Mouse (Mus musculus): ENCODE measurements around the gene Pdss2. TPM values are rescaled to one million over a fixed set of nuclear protein-coding genes. Genes with fewer than 3 reads are reported as not detected.
A peak's percentile ranks its signal among the peaks of the same experiment; 100 is the strongest.

The Pdss2 gene
- polyA plus RNA-seq, 1 experiment from 2014 or later: 12.3 TPM

DNA sequence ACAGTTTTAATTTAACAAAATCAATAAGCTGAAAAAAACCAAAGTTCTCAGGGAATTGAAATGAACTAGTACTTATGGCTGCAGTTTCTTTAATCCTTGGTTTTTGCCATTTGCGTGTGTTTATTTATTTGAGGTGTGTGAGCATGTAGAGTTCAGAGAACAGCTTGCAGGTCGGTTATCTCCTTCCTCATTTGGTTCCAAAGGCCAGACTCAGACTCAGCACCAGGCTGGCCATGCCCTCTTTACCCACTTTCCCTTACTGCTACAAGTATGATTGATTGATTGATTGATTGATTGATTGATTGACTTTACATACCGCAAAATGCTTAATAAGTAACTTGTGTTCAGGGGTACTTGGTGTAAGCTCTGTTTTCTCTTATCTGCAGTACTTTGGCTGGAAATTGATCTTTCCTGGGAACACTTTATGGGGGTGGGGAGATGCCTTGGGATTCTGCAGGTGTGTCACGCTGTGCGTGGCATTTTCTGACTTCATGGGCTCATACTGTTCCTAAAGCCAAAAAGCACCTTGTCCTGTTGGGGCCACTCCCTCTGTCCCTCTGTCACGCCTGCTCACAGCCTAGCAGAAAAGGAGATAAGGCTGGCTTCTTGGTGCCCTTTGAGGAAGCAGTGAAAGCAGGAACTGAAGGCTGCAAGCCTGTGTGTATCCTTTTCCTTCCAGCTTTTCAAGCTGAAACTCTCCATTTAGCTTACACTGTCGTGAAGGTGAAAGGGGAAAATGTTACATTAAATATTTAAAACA, 91.6 kb downstream of the Pdss2 start:
- Histone ChIP-seq H3K4me2 (no peak overlapping the region), H3K4me1 (replicated peaks) (peaks cover 12% of the 10 kb centered on the region), H3K4me3 (no peak overlapping the region), H3K27ac (ENCODE audit: poor library complexity, severe bottlenecking) (no peak overlapping the region), H3K9me3 (replicated peaks) (no peaks in the 10 kb centered on the region), H3K9ac (no peak overlapping the region), H3K27me3 (replicated peaks) (no peaks in the 10 kb centered on the region), H3K36me3 (no peaks in the 10 kb centered on the region)
- 0 out of 2 replicates have a peak, but pooled peaks have one; percentile 48 for ATAC-seq (ENCODE audit: insufficient number of reproducible peaks, low FRiP score)
- WGBS: 44% methylated on average over 7 of the region's 7 CpGs

DNA sequence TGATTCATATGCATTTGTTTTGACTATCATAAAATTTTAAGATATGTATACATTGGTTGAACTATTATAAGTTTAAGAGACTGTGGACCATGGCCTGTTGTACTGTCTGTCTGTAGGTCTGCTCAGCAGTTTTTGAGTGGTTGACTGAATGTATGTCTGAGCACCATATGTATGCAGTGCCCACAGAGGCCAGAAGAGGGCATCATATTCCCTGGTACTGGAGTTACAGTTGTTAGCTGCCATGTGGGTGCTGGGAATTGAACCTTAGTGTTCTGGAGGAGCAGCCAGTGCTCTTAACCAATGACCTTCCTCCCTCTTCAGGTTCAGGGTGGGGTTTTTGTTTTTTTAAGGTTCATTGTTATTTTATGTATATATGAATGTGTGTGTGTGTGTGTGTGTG, 93.9 kb downstream of the Pdss2 start:
- Histone ChIP-seq H3K4me1 (replicated peaks) (peaks cover 12% of the 10 kb centered on the region), H3K4me2 (no peak overlapping the region), H3K27me3 (replicated peaks) (no peaks in the 10 kb centered on the region), H3K27ac (ENCODE audit: poor library complexity, severe bottlenecking) (no peak overlapping the region), H3K36me3 (no peaks in the 10 kb centered on the region), H3K4me3 (no peak overlapping the region), H3K9me3 (replicated peaks) (no peaks in the 10 kb centered on the region), H3K9ac (no peak overlapping the region)
- ATAC-seq (ENCODE audit: insufficient number of reproducible peaks, low FRiP score): no peak

- Histone ChIP-seq H3K4me1 (replicated peaks) (peaks cover 20% of the 10 kb centered on the region), H3K27me3 (replicated peaks) (no peaks in the 10 kb centered on the region), H3K9ac (no peak overlapping the region), H3K9me3 (replicated peaks) (no peaks in the 10 kb centered on the region), H3K27ac (ENCODE audit: poor library complexity, severe bottlenecking) (no peak overlapping the region), H3K4me2 (no peak overlapping the region), H3K4me3 (no peak overlapping the region), H3K36me3 (no peaks in the 10 kb centered on the region)
- no peak for ATAC-seq (ENCODE audit: insufficient number of reproducible peaks, low FRiP score)
- 90% methylated on average over 9 of the region's 9 CpGs for WGBS
Observed at GRCm38 (mm10) chr10:43317327-43317951, 96.2 kb downstream of the Pdss2 start.

DNA sequence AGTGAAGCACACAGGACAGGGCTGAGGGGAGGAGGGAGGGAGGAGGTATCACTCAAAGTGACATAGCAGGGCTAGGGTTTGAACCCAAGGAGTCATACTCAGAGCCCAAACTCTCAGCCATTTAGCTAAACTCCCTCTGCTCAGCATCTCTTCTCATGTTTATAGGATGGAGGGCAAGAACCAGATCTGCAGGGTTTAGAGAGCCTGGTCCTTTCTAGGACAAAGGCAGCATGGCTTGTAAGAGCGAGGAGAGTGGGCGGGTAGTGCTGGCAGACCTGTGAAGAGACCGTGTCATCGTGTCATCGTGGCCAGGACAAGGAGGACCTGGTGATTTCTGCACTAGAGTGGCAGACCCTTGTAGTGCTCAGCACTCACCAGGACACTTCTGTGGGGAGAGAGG, 99.7 kb downstream of the Pdss2 start:
- no peak overlapping the region for H3K4me2 ChIP-seq
- no peak for ATAC-seq (ENCODE audit: insufficient number of reproducible peaks, low FRiP score)
- H3K27ac ChIP-seq (ENCODE audit: poor library complexity, severe bottlenecking): no peak overlapping the region
- no peak overlapping the region for H3K4me3 ChIP-seq
- no peak overlapping the region for H3K9ac ChIP-seq
- WGBS: 61% methylated on average over 5 of the region's 5 CpGs
- H3K27me3 ChIP-seq (replicated peaks): no peaks in the 10 kb centered on the region
- no peaks in the 10 kb centered on the region for H3K9me3 ChIP-seq (replicated peaks)
- 0 out of 2 replicates have a peak, but pooled peaks cover 3% of the 10 kb centered on the region for H3K36me3 ChIP-seq
- H3K4me1 ChIP-seq (replicated peaks): peaks cover 31% of the 10 kb centered on the region

DNA sequence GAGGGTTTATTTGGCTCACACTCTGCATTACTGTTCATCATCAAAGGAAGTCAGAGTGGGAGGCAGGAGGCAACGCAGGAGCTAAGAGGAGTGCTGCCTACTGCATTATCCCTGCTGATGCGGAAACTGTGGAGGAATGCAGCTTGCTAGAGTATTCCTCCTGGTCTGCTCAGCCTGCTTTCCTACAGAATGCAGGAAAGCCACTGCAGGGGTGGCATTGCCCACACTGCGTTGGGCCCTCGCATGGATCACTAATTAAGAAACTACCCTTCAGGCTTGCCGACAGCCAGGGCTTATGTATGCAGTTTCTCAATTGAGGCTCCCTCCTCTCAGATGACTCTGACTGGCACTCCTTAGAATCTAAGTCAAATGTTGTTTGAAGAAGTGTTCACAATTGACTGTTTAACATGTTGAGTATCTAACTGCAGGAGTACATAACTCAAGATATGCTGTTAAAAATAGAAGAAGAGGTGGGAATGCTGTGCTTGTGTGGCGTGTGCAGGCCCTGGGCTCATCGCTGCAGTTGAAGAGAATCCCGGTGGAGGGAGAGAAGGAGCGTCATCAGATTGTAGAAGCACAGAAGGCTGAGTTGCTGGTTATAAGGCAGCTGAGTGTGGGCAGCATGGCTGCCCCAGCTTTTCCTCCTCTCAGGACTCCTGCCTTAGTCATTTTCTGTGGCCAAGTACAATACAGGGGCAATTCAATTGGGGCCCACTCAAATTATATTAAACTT, 101.3 kb downstream of the Pdss2 start:
- 46% methylated on average over 9 of the region's 9 CpGs for WGBS
- Histone ChIP-seq H3K9me3 (replicated peaks) (no peaks in the 10 kb centered on the region), H3K36me3 (0 out of 2 replicates have a peak, but pooled peaks cover 3% of the 10 kb centered on the region), H3K27ac (ENCODE audit: poor library complexity, severe bottlenecking) (no peak overlapping the region), H3K4me2 (0 out of 2 replicates have a peak overlapping the region, but pooled peaks have one; percentile 13), H3K4me1 (replicated peaks) (peaks cover 31% of the 10 kb centered on the region), H3K4me3 (no peak overlapping the region), H3K9ac (no peak overlapping the region), H3K27me3 (replicated peaks) (no peaks in the 10 kb centered on the region)
- ATAC-seq (ENCODE audit: insufficient number of reproducible peaks, low FRiP score): no peak

DNA sequence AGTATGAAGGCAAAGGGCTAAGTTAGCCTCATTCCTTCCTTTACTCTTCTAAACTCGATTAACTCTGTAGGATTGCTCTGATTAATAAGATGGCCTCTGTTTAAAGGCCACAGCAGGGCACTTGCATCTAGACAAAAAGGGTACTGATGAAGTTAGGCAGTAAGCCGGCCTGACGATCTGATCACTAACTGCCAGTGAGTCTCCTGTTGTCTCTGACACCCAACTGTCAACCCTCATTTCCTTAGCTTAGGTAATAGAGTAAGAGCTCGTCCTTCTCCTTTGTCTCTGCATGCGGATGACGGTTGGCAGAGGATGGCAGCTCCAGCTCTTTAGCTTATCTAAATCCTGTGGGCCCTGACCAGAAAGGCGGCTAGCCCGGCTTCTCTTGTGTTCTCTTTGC, 102.1 kb downstream of the Pdss2 start:
- Histone ChIP-seq H3K4me3 (no peak overlapping the region), H3K9ac (no peak overlapping the region), H3K27me3 (replicated peaks) (no peaks in the 10 kb centered on the region), H3K4me2 (no peak overlapping the region), H3K27ac (ENCODE audit: poor library complexity, severe bottlenecking) (no peak overlapping the region), H3K9me3 (replicated peaks) (no peaks in the 10 kb centered on the region), H3K36me3 (0 out of 2 replicates have a peak, but pooled peaks cover 3% of the 10 kb centered on the region), H3K4me1 (replicated peaks) (peaks cover 31% of the 10 kb centered on the region)
- no peak for ATAC-seq (ENCODE audit: insufficient number of reproducible peaks, low FRiP score)
- 45% methylated on average over 8 of the region's 8 CpGs for WGBS

DNA sequence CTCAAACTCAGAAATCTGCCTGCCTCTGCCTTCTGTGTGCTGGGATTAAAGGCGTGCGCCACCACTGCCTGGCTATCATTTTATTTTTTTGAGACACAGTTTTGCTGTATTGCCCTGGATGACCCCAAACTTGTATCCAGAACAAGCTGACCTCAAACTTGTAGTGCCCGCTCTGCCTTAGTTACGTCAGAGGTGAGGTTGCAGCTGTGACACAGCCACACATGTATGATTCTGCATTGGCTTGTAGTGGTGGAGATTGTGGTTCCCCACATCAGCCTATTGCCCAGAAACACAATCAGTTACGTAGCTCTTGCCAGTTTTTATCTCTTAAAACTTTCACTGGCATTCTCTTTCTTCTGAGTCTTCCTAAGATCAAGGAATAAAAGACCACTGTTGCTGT, 108.5 kb downstream of the Pdss2 start:
- Histone ChIP-seq H3K27ac (ENCODE audit: poor library complexity, severe bottlenecking) (no peak overlapping the region), H3K4me3 (no peak overlapping the region), H3K36me3 (no peaks in the 10 kb centered on the region), H3K4me1 (replicated peaks) (peaks cover 20% of the 10 kb centered on the region), H3K9ac (no peak overlapping the region), H3K27me3 (replicated peaks) (no peaks in the 10 kb centered on the region), H3K9me3 (replicated peaks) (no peaks in the 10 kb centered on the region), H3K4me2 (no peak overlapping the region)
- ATAC-seq (ENCODE audit: insufficient number of reproducible peaks, low FRiP score): no peak
- 88% methylated on average over 5 of the region's 5 CpGs for WGBS

DNA sequence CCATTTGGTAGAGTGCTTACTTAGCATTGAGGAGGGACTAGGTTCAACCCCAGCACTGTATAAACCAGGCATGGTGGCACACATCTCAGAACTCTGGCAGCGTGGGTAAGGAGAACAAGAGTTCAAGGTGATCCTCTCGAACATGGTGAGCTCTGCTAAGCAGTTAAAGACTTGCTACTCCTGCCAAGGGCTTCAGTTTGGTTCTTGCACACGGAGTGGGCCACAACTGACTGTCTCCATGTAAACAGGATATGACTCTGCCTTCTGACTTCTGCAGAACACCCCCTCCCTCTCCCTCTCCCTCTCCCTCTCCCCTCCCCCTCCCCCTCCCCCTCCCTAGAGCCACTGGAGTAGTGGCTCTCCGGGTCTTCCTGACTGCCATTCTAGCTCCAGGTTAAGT, 109.4 kb downstream of the Pdss2 start:
- ATAC-seq (ENCODE audit: insufficient number of reproducible peaks, low FRiP score): no peak
- Histone ChIP-seq H3K27ac (ENCODE audit: poor library complexity, severe bottlenecking) (no peak overlapping the region), H3K4me2 (no peak overlapping the region), H3K9me3 (replicated peaks) (no peaks in the 10 kb centered on the region), H3K4me3 (no peak overlapping the region), H3K27me3 (replicated peaks) (no peaks in the 10 kb centered on the region), H3K36me3 (no peaks in the 10 kb centered on the region), H3K4me1 (replicated peaks) (peaks cover 20% of the 10 kb centered on the region), H3K9ac (no peak overlapping the region)
- WGBS: 44% methylated on average over 4 of the region's 4 CpGs

- Histone ChIP-seq H3K27ac (ENCODE audit: poor library complexity, severe bottlenecking) (no peak overlapping the region), H3K4me2 (0 out of 2 replicates have a peak overlapping the region, but pooled peaks have one; percentile 39), H3K4me1 (replicated peaks) (peaks cover 25% of the 10 kb centered on the region), H3K9me3 (replicated peaks) (no peaks in the 10 kb centered on the region), H3K27me3 (replicated peaks) (no peaks in the 10 kb centered on the region), H3K9ac (no peak overlapping the region), H3K4me3 (no peak overlapping the region), H3K36me3 (no peaks in the 10 kb centered on the region)
- ATAC-seq (ENCODE audit: insufficient number of reproducible peaks, low FRiP score): no peak
- WGBS: 29% methylated on average over 15 of the region's 15 CpGs
Observed at GRCm38 (mm10) chr10:43331931-43332701, 110.8 kb downstream of the Pdss2 start.

- no peaks in the 10 kb centered on the region for H3K9me3 ChIP-seq (replicated peaks)
- 46% methylated on average over 4 of the region's 4 CpGs for WGBS
- H3K4me3 ChIP-seq: no peak overlapping the region
- H3K9ac ChIP-seq: no peak overlapping the region
- ATAC-seq (ENCODE audit: insufficient number of reproducible peaks, low FRiP score): no peak
- no peaks in the 10 kb centered on the region for H3K27me3 ChIP-seq (replicated peaks)
- H3K36me3 ChIP-seq: no peaks in the 10 kb centered on the region
- H3K4me2 ChIP-seq: no peak overlapping the region
- H3K27ac ChIP-seq (ENCODE audit: poor library complexity, severe bottlenecking): no peak overlapping the region
- H3K4me1 ChIP-seq (replicated peaks): peaks cover 21% of the 10 kb centered on the region
Observed at GRCm38 (mm10) chr10:43335874-43336273, 114.6 kb downstream of the Pdss2 start.

DNA sequence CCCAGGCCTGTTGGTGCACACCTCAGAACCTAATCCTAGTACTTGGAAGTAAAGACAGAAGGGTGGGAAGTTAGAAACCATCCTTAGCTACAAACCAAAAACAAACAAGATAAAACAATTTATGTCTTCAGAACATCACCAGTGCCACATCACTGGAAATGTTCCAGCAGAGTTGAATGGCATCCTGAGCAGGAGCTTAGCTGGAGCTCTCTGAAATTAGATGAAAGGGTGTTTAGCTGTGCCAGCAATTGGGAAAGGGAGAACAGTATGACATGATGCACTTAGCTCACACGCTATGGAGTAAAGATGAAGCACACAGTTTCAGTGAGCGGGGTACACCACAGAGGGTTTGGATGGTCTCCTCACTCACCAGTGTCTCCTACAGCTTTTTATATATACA, 115.8 kb downstream of the Pdss2 start:
- peaks cover 14% of the 10 kb centered on the region for H3K4me1 ChIP-seq (replicated peaks)
- ATAC-seq (ENCODE audit: insufficient number of reproducible peaks, low FRiP score): no peak
- H3K27ac ChIP-seq (ENCODE audit: poor library complexity, severe bottlenecking): no peak overlapping the region
- no peak overlapping the region for H3K4me3 ChIP-seq
- WGBS: 89% methylated on average over 2 of the region's 2 CpGs
- H3K36me3 ChIP-seq: no peaks in the 10 kb centered on the region
- H3K4me2 ChIP-seq: no peak overlapping the region
- no peaks in the 10 kb centered on the region for H3K9me3 ChIP-seq (replicated peaks)
- H3K27me3 ChIP-seq (replicated peaks): no peaks in the 10 kb centered on the region
- no peak overlapping the region for H3K9ac ChIP-seq

All from heart, embryonic 12.5 days (tissue).